Mouse (Mus musculus): Measurements from ENCODE around the gene Lrrc38.
"Not testable (repeated sequence)": the region's sequence is repeated elsewhere in the genome, so short reads cannot be mapped to it uniquely, and the experiment has no call there.

Gene Lrrc38

GRCm38 (mm10) chr4:143349484-143349906 lies at the start of gene Lrrc38:
Lrrc38 (plus strand) TSS chr4:143349757.
- no peak for DNase-seq (ENCODE audit: low spot score in 2 of 2)

GRCm38 (mm10) chr4:143300113-143300688 lies 49.4 kb upstream of the Lrrc38 start:
- DNase-seq (ENCODE audit: low spot score in 2 of 2): no peak

GRCm38 (mm10) chr4:143301042-143301441 lies 48.5 kb upstream of the Lrrc38 start:
- no peak for DNase-seq (ENCODE audit: low spot score in 2 of 2)

GRCm38 (mm10) chr4:143301875-143302274 lies 47.7 kb upstream of the Lrrc38 start:
- no peak for DNase-seq (ENCODE audit: low spot score in 2 of 2)

- DNase-seq (ENCODE audit: low spot score in 2 of 2): no peak
These were observed 47.2 kb upstream of the Lrrc38 start for GRCm38 (mm10) chr4:143302279-143302890.

GRCm38 (mm10) chr4:143305031-143305430 lies 44.5 kb upstream of the Lrrc38 start:
- no peak for DNase-seq (ENCODE audit: low spot score in 2 of 2)

- DNase-seq (ENCODE audit: low spot score in 2 of 2): no peak
These were observed 43.4 kb upstream of the Lrrc38 start for GRCm38 (mm10) chr4:143305987-143306772.

GRCm38 (mm10) chr4:143311341-143311740 lies 38.2 kb upstream of the Lrrc38 start:
- no peak for DNase-seq (ENCODE audit: low spot score in 2 of 2)

GRCm38 (mm10) chr4:143313299-143313698 lies 36.3 kb upstream of the Lrrc38 start:
- DNase-seq (ENCODE audit: low spot score in 2 of 2): no peak

GRCm38 (mm10) chr4:143324176-143324924 lies 25.2 kb upstream of the Lrrc38 start:
- DNase-seq (ENCODE audit: low spot score in 2 of 2): no peak

- DNase-seq (ENCODE audit: low spot score in 2 of 2): no peak
These were observed 24.5 kb upstream of the Lrrc38 start for GRCm38 (mm10) chr4:143324925-143325624.

- peak in 1 of 2 experiments; percentile 27 for DNase-seq (ENCODE audit: low spot score in 2 of 2)
These were observed 24.0 kb upstream of the Lrrc38 start for GRCm38 (mm10) chr4:143325625-143325941.

- DNase-seq (ENCODE audit: low spot score in 2 of 2): no peak
These were observed 19.0 kb upstream of the Lrrc38 start for GRCm38 (mm10) chr4:143330566-143330965.

- no peak for DNase-seq (ENCODE audit: low spot score in 2 of 2)
These were observed 17.8 kb upstream of the Lrrc38 start for GRCm38 (mm10) chr4:143331787-143332186.

- DNase-seq (ENCODE audit: low spot score in 2 of 2): no peak
These were observed 15.4 kb upstream of the Lrrc38 start for GRCm38 (mm10) chr4:143334145-143334544.

- no peak for DNase-seq (ENCODE audit: low spot score in 2 of 2)
These were observed 14.6 kb upstream of the Lrrc38 start for GRCm38 (mm10) chr4:143334995-143335394.

GRCm38 (mm10) chr4:143336096-143336495 lies 13.5 kb upstream of the Lrrc38 start:
- DNase-seq (ENCODE audit: low spot score in 2 of 2): no peak

GRCm38 (mm10) chr4:143339808-143340207 lies 9.7 kb upstream of the Lrrc38 start:
- no peak for DNase-seq (ENCODE audit: low spot score in 2 of 2)

- no peak for DNase-seq (ENCODE audit: low spot score in 2 of 2)
These were observed 8.1 kb upstream of the Lrrc38 start for GRCm38 (mm10) chr4:143341470-143341869.

GRCm38 (mm10) chr4:143345491-143345890 lies 4.1 kb upstream of the Lrrc38 start:
- DNase-seq (ENCODE audit: low spot score in 2 of 2): not testable (repeated sequence)

- DNase-seq (ENCODE audit: low spot score in 2 of 2): no peak
These were observed 879 bp upstream of the Lrrc38 start for GRCm38 (mm10) chr4:143348678-143349077.
